Mouse (Mus musculus): ENCODE data around the gene Lrrc29. TPM values are rescaled to one million over a fixed set of nuclear protein-coding genes. Genes with fewer than 3 reads are reported as not detected.

The Lrrc29 gene
- 5.7 and 6.2 TPM in 2 replicates for polyA plus RNA-seq (2014; fragmentation: Nextera tagmentation; extraction: Ambion mirVana)

DNA sequence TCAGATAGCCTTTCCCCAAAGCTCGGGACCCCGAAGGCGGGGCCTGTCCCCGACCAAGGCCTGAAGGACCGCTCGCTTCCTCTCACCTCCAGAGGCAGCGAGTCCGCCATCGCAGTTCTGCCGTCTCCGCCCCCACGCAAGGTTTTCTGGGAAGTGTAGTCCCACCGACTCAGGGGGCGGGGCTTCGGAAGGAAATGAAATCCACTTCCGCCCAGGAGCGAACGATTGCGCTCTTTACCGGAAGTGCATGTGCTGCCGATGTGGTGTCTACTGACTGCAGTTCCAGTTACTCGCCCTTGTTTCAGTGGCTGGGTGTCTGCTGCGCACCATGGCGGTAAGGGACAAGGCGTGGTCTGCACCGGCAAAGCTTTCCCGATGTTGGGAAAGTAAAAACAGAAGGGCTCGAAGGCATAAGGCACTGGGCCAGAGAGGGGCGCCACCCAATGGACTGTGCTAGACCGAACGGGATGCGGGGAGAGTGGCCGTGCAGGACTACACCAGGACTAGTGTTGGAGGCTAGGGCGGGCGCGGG, at the start of gene Lrrc29, which contains the start of gene Tmem208:
Lrrc29 (minus strand) TSS at position 138 of the 532 bp plus-strand sequence.
Tmem208 (plus strand) TSS at position 214 of the 532 bp plus-strand sequence.
- H3K9me3 ChIP-seq (ENCODE audit: control insufficient read depth, low read length): no peaks in the 10 kb centered on the region
- H3K27me3 ChIP-seq (replicated peaks; ENCODE audit: control insufficient read depth, insufficient read depth, low read length): no peaks in the 10 kb centered on the region
- DNase-seq (ENCODE audit: low spot score) (peak; percentile 96), ATAC-seq (replicated peaks; ENCODE audit: low FRiP score) (peak; percentile 84)
- H3K4me3 ChIP-seq (ENCODE audit: low read depth, low read length): peak within 1 kb of the TSS; percentile 67
- H3K4me2 ChIP-seq: peak within 1 kb of the TSS; percentile 91
- peak within 1 kb of the TSS; percentile 79 for H3K9ac ChIP-seq (ENCODE audit: low read depth, low read length)
- H3K36me3 ChIP-seq (ENCODE audit: control insufficient read depth, insufficient read depth, low read length): peaks cover 22% of the 10 kb centered on the region
- H3K4me1 ChIP-seq (replicated peaks; ENCODE audit: control insufficient read depth, insufficient read depth, low read length): peaks cover 29% of the 10 kb centered on the region
- WGBS: under 1% methylated on average over 36 of the region's 36 CpGs
- H3K27ac ChIP-seq (ENCODE audit: low read depth, low read length): peak within 1 kb of the TSS; percentile 86

DNA sequence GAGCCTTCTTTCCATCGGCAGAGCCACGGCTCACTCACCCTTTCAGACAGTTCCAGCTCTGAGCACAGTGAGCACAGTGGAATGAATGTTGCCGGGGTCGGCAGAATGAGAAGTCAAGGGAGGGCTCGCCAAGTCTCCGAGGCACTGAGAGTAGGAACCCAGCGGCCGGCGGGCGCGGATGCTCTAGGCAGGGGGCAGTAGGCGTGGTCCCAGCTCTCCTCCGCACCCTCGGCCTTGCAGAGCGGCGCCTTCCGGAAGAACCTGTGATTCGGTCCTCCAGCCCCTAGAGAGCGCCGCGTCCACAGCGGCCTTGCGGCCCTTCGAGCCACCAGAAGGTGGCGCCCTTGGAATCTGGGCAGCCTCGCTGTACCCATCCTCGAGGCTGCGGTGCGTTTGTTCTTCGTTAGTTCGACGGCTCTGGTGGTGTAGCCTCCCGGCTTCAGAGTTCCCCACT, 48.5 kb upstream of the Lrrc29 start:
- Histone ChIP-seq H3K4me3 (ENCODE audit: low read depth, low read length) (0 out of 2 replicates have a peak overlapping the region, but pooled peaks have one; percentile 10), H3K27me3 (replicated peaks; ENCODE audit: control insufficient read depth, insufficient read depth, low read length) (no peaks in the 10 kb centered on the region), H3K9ac (ENCODE audit: low read depth, low read length) (no peak overlapping the region), H3K36me3 (ENCODE audit: control insufficient read depth, insufficient read depth, low read length) (no peaks in the 10 kb centered on the region), H3K4me1 (replicated peaks; ENCODE audit: control insufficient read depth, insufficient read depth, low read length) (no peaks in the 10 kb centered on the region), H3K9me3 (ENCODE audit: control insufficient read depth, low read length) (no peaks in the 10 kb centered on the region), H3K4me2 (peak overlapping the region; percentile 46), H3K27ac (ENCODE audit: low read depth, low read length) (no peak overlapping the region)
- 28% methylated on average over 33 of the region's 33 CpGs for WGBS
- DNase-seq (ENCODE audit: low spot score) (peak; percentile 56), ATAC-seq (replicated peaks; ENCODE audit: low FRiP score) (peak; percentile 53)

DNA sequence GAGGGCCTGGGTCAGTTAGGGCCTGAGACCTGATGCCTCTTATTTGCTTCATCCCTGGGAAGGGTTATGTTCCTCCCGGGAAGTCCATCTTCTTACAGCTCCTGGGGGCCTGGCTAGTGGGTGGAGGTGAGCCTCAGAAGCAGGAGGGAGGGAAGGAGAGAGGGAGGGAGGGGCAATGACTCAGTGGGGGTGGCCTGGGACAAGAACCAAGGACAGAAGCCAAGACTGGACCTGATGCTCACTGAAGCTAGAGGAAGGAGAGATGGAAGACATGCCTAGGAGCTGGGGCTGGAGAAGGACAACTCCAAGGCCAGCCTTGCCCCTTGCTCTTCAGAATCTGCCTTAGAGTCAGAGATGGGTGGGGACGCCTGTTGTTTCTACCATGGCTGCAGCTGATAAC, 47.0 kb upstream of the Lrrc29 start, which contains the start of gene Plekhg4:
Plekhg4 (plus strand) TSS at position 243 of the 400 bp plus-strand sequence.
- H3K27me3 ChIP-seq (replicated peaks; ENCODE audit: control insufficient read depth, insufficient read depth, low read length): no peaks in the 10 kb centered on the region
- no peak within 1 kb of the TSS for H3K4me2 ChIP-seq
- no peak within 1 kb of the TSS for H3K9ac ChIP-seq (ENCODE audit: low read depth, low read length)
- DNase-seq (ENCODE audit: low spot score): no peak
- ATAC-seq (replicated peaks; ENCODE audit: low FRiP score): no peak
- 52% methylated on average over 2 of the region's 2 CpGs for WGBS
- no peaks in the 10 kb centered on the region for H3K36me3 ChIP-seq (ENCODE audit: control insufficient read depth, insufficient read depth, low read length)
- H3K4me3 ChIP-seq (ENCODE audit: low read depth, low read length): no peak within 1 kb of the TSS
- no peaks in the 10 kb centered on the region for H3K4me1 ChIP-seq (replicated peaks; ENCODE audit: control insufficient read depth, insufficient read depth, low read length)
- H3K27ac ChIP-seq (ENCODE audit: low read depth, low read length): no peak within 1 kb of the TSS
- no peaks in the 10 kb centered on the region for H3K9me3 ChIP-seq (ENCODE audit: control insufficient read depth, low read length)

DNA sequence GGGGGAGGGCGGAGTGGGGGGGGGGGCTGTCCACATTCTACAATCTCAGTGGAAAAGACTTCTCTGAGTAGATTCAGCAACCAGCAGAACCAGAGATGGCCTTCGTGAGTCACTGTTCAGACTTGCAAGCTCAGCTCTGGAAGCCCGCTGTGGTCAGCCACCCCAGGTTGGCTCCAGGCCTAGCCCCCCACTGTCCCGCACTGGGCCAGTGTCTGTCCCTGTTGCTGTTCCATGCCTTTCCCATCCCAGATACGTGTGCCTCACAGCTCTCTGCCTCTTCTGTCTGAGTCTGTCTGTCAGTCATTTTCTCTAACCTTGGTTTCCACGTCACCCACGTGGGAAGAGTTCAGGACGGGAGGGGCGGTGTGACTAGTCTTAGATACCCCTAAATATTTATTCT, 46.4 kb upstream of the Lrrc29 start:
- H3K9ac ChIP-seq (ENCODE audit: low read depth, low read length): no peak overlapping the region
- no peaks in the 10 kb centered on the region for H3K36me3 ChIP-seq (ENCODE audit: control insufficient read depth, insufficient read depth, low read length)
- no peak overlapping the region for H3K4me3 ChIP-seq (ENCODE audit: low read depth, low read length)
- no peaks in the 10 kb centered on the region for H3K27me3 ChIP-seq (replicated peaks; ENCODE audit: control insufficient read depth, insufficient read depth, low read length)
- no peaks in the 10 kb centered on the region for H3K9me3 ChIP-seq (ENCODE audit: control insufficient read depth, low read length)
- WGBS: 79% methylated on average over 9 of the region's 9 CpGs
- ATAC-seq (replicated peaks; ENCODE audit: low FRiP score): no peak
- no peak overlapping the region for H3K4me2 ChIP-seq
- H3K27ac ChIP-seq (ENCODE audit: low read depth, low read length): no peak overlapping the region
- no peaks in the 10 kb centered on the region for H3K4me1 ChIP-seq (replicated peaks; ENCODE audit: control insufficient read depth, insufficient read depth, low read length)
- DNase-seq (ENCODE audit: low spot score): no peak

DNA sequence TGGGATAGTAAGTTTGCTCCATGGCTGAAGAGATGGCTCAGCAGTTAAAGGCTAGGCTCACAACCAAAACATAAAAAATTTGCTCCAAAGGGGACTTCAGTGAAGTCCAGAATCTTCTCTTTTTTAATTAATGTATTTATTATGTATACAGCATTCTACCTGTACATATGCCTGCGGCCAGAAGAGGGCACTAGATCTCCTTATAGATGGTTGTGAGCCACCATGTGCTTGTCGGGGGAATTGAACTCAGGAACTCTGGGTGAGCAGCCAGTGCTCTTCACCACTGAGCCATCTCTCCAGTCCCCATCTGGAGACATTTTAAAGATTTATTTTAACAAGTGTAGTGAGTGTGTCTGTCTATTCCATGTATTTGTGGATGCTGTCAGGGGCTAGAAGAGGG, 41.0 kb upstream of the Lrrc29 start:
- Histone ChIP-seq H3K4me3 (ENCODE audit: low read depth, low read length) (no peak overlapping the region), H3K27me3 (replicated peaks; ENCODE audit: control insufficient read depth, insufficient read depth, low read length) (no peaks in the 10 kb centered on the region), H3K36me3 (ENCODE audit: control insufficient read depth, insufficient read depth, low read length) (no peaks in the 10 kb centered on the region; the same call in 1 of the 2 replicates), H3K4me2 (no peak overlapping the region), H3K4me1 (replicated peaks; ENCODE audit: control insufficient read depth, insufficient read depth, low read length) (no peaks in the 10 kb centered on the region; the same call in 1 of the 2 replicates), H3K27ac (ENCODE audit: low read depth, low read length) (no peak overlapping the region), H3K9ac (ENCODE audit: low read depth, low read length) (no peak overlapping the region), H3K9me3 (ENCODE audit: control insufficient read depth, low read length) (no peaks in the 10 kb centered on the region)
- ATAC-seq (replicated peaks; ENCODE audit: low FRiP score): no peak
- WGBS: 56% methylated on average over 2 of the region's 2 CpGs
- DNase-seq (ENCODE audit: low spot score): no peak

DNA sequence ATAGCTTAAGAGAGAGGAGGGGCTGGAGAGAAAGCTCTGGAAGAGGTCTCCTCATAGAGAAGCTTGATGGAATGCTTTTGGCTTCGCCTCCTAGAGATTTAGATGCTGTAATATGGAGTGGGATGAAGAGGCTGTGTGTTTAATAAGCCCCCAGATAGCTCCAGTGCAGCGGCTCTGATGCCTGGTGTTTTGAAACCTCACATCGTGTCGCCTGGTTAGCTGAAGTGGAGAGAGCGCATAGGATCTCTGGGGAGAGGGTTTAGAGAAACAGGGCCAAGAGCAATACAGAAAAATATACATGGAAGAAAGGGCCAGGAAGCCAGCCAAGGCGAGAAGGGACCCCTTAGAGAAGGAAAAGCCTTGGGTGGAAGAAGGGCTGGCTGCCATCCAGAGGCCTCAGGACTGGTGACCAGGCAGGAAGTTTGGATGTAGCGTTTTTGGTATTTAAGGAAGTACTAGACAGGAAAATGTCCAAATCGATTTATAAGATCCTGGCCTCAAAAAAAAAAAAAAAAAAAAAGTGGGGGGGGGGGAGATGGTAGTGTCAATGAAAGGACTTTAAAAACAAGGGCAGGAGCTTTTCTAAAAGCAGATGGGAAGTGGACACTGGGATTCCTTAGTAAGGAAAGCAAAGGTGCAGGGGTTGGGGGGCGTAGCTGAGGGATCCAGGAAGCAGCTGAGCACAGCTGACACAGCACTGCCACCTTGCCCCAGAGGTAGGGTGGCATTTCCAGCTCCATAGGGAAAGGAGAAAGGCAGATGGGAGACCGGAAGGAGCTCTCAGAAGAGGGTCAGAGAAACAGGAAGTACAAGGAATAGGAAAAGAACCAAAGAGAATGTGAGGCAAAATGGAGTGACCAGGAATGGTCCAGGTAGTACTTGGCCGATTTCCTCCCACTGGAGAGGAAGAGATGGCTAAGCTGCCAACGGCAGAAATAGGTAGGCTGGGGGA, 35.9 kb upstream of the Lrrc29 start:
- Histone ChIP-seq H3K36me3 (ENCODE audit: control insufficient read depth, insufficient read depth, low read length) (no peaks in the 10 kb centered on the region; the same call in 1 of the 2 replicates), H3K27me3 (replicated peaks; ENCODE audit: control insufficient read depth, insufficient read depth, low read length) (no peaks in the 10 kb centered on the region), H3K27ac (ENCODE audit: low read depth, low read length) (no peak overlapping the region), H3K9ac (ENCODE audit: low read depth, low read length) (no peak overlapping the region), H3K4me3 (ENCODE audit: low read depth, low read length) (no peak overlapping the region), H3K4me1 (replicated peaks; ENCODE audit: control insufficient read depth, insufficient read depth, low read length) (no peaks in the 10 kb centered on the region; the same call in 1 of the 2 replicates), H3K9me3 (ENCODE audit: control insufficient read depth, low read length) (no peaks in the 10 kb centered on the region), H3K4me2 (no peak overlapping the region)
- ATAC-seq (replicated peaks; ENCODE audit: low FRiP score): no peak
- WGBS: 66% methylated on average over 12 of the region's 12 CpGs
- no peak for DNase-seq (ENCODE audit: low spot score)

DNA sequence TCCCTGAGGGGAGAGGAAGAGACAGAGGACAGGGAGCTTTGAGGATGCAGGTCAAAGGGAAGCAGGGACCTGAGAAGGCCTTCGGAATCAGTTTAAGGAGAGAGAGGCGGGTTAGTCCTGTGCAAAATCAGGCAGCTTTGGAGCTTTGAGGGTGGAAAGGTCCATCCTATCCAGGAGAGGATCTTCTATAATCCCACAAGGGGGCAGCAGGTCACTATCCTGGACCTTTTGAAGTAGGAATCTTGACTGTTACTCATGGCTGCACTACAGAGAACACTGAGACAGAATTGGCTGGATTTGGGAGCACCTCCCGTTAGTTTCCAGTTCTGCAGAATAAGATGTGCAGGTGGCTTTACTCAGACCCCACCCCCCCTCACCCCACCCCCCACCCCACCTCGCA, 33.6 kb upstream of the Lrrc29 start:
- no peak overlapping the region for H3K27ac ChIP-seq (ENCODE audit: low read depth, low read length)
- DNase-seq (ENCODE audit: low spot score) (no peak), ATAC-seq (replicated peaks; ENCODE audit: low FRiP score) (no peak; the same call in 1 of the 2 replicates)
- H3K4me2 ChIP-seq: no peak overlapping the region
- no peak overlapping the region for H3K4me3 ChIP-seq (ENCODE audit: low read depth, low read length)
- H3K27me3 ChIP-seq (replicated peaks; ENCODE audit: control insufficient read depth, insufficient read depth, low read length): no peaks in the 10 kb centered on the region
- no peak overlapping the region for H3K9ac ChIP-seq (ENCODE audit: low read depth, low read length)
- H3K4me1 ChIP-seq (replicated peaks; ENCODE audit: control insufficient read depth, insufficient read depth, low read length): peaks cover 4% of the 10 kb centered on the region; the same call in 1 of the 2 replicates
- H3K36me3 ChIP-seq (ENCODE audit: control insufficient read depth, insufficient read depth, low read length): no peaks in the 10 kb centered on the region
- H3K9me3 ChIP-seq (ENCODE audit: control insufficient read depth, low read length): no peaks in the 10 kb centered on the region
- 48% methylated on average over 4 of the region's 4 CpGs for WGBS

DNA sequence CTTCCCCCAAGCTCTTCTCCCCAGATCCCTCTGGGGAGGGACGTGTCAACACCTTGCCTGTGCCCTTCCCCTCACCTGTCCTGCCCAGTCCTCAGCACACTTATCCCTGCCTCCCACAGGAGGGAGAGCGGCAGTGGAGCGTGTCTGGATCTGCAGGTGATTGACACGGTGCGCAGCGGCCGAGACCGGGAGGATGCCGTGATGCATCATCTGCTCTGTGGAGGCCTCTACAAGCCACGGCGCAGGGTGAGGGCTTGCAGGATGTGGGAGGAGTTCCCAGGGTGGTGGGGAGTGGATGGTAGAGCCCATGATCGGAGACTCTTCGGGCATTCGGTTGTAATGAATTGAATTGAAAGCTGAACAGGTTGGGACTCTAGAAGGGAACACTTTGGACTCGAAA, 33.1 kb upstream of the Lrrc29 start:
- no peaks in the 10 kb centered on the region for H3K27me3 ChIP-seq (replicated peaks; ENCODE audit: control insufficient read depth, insufficient read depth, low read length)

More for the DNA sequence above, 33.1 kb upstream of the Lrrc29 start:
- Histone ChIP-seq H3K9me3 (ENCODE audit: control insufficient read depth, low read length) (no peaks in the 10 kb centered on the region), H3K36me3 (ENCODE audit: control insufficient read depth, insufficient read depth, low read length) (no peaks in the 10 kb centered on the region), H3K4me2 (no peak overlapping the region), H3K27ac (ENCODE audit: low read depth, low read length) (no peak overlapping the region), H3K4me3 (ENCODE audit: low read depth, low read length) (no peak overlapping the region), H3K9ac (ENCODE audit: low read depth, low read length) (no peak overlapping the region), H3K4me1 (replicated peaks; ENCODE audit: control insufficient read depth, insufficient read depth, low read length) (peaks cover 4% of the 10 kb centered on the region; the same call in 1 of the 2 replicates)
- 67% methylated on average over 15 of the region's 15 CpGs for WGBS
- DNase-seq (ENCODE audit: low spot score) (no peak), ATAC-seq (replicated peaks; ENCODE audit: low FRiP score) (no peak)

Measured in liver, embryonic 11.5 days (tissue).